Mouse (Mus musculus) forebrain, embryonic 14.5 days (tissue): ENCODE data around the gene 9930111J21Rik2. TPM values are rescaled to one million over a fixed set of nuclear protein-coding genes. Genes with fewer than 3 reads are reported as not detected.

ENCODE experiments used
- ATAC-seq: fragments of 200-750 bp; cut with Nextera tagmentation; 2 replicates; pipeline ENCODE4 v1.8.0; 2017; ENCODE audit warnings: mild to moderate bottlenecking, moderate library complexity
- DNase-seq: peaks from one replicate; pipeline ENCODE4 v3.0.0-alpha.2; 2015; ENCODE audit warnings: low spot score
- H3K27ac ChIP-seq: fragments of 300-500 bp; sonication (generic); 2 replicates; pipeline ENCODE4 v1.5.1; 2014; ENCODE audit warnings: low read depth, mild to moderate bottlenecking, control low read depth, low read length, moderate library complexity
- H3K27me3 ChIP-seq: fragments of 300-500 bp; sonication (generic); replicated peaks from 2 replicates; pipeline ENCODE4 v1.6.1; 2014; ENCODE audit warnings: low read length, control low read depth, mixed read lengths; ENCODE audit not compliant: control insufficient read depth, insufficient read depth
- H3K36me3 ChIP-seq: fragments of 300-500 bp; sonication (generic); 2 replicates; pipeline ENCODE4 v1.6.1; 2014; ENCODE audit warnings: low read length, control low read depth; ENCODE audit not compliant: control insufficient read depth, insufficient read depth
- H3K4me1 ChIP-seq: fragments of 300-500 bp; sonication (generic); 2 replicates; pipeline ENCODE4 v1.6.1; 2014; ENCODE audit warnings: antibody characterized with exemption, low read length, control low read depth; ENCODE audit not compliant: control insufficient read depth, insufficient read depth
- H3K4me2 ChIP-seq: fragments of 300-500 bp; sonication (generic); 2 replicates; pipeline ENCODE4 v1.6.1; 2014; ENCODE audit warnings: mild to moderate bottlenecking, control low read depth, low read length
- H3K4me3 ChIP-seq: fragments of 300-500 bp; sonication (generic); 2 replicates; pipeline ENCODE4 v1.5.1; 2014; ENCODE audit warnings: low read depth, low read length, control low read depth
- H3K9ac ChIP-seq: fragments of 300-500 bp; sonication (generic); 2 replicates; pipeline ENCODE4 v1.6.1; 2014; ENCODE audit warnings: mild to moderate bottlenecking, low read length, control low read depth, moderate library complexity
- H3K9me3 ChIP-seq: fragments of 300-500 bp; sonication (generic); replicated peaks from 2 replicates; pipeline ENCODE4 v1.6.1; 2016; ENCODE audit warnings: low read length, control low read depth, mixed read lengths; ENCODE audit not compliant: control insufficient read depth
- WGBS: fragments of 180-500 bp; shearing (Covaris S2); extraction: QIAGEN DNeasy Blood & Tissue Kit; methylation state at CpG from one replicate; pipeline ENCODE4 v1.1.7; 2014; 5-methylcytosine and 5-hydroxymethylcytosine counted together
- polyA plus RNA-seq: library from polyadenylated mRNA; unstranded; fragments of >200 nt; fragmentation: Nextera tagmentation; extraction: Ambion mirVana; gene quantifications from 2 replicates; pipeline ENCODE4 v1.2.1, GENCODE M21; 2014

9930111J21Rik2 gene
- polyA plus RNA-seq, 1 experiment from 2014 or later: 0.24 TPM

GRCm38 (mm10) chr11:49089735-49090507, 38.9 kb upstream of the 9930111J21Rik2 start:
- Histone ChIP-seq H3K27ac (no peak overlapping the region), H3K36me3 (no peaks in the 10 kb centered on the region), H3K4me1 (no peaks in the 10 kb centered on the region), H3K9me3 (no peaks in the 10 kb centered on the region), H3K4me3 (no peak overlapping the region), H3K4me2 (no peak overlapping the region), H3K27me3 (no peaks in the 10 kb centered on the region), H3K9ac (no peak overlapping the region)
- ATAC-seq: no peak
- WGBS: 86% methylated on average over 3 of the region's 3 CpGs
- no peak for DNase-seq

- Histone ChIP-seq H3K4me2 (no peak overlapping the region), H3K9me3 (no peaks in the 10 kb centered on the region), H3K27me3 (no peaks in the 10 kb centered on the region), H3K4me3 (no peak overlapping the region), H3K9ac (no peak overlapping the region), H3K4me1 (no peaks in the 10 kb centered on the region), H3K27ac (no peak overlapping the region), H3K36me3 (no peaks in the 10 kb centered on the region)
- WGBS: 91% methylated on average over 5 of the region's 5 CpGs
- ATAC-seq (no peak), DNase-seq (no peak)
Observed at GRCm38 (mm10) chr11:49088990-49089652, 38.1 kb upstream of the 9930111J21Rik2 start.

- no peak for ATAC-seq
- Histone ChIP-seq H3K4me2 (no peak overlapping the region; the same call in 1 of the 2 replicates), H3K27ac (no peak overlapping the region), H3K27me3 (no peaks in the 10 kb centered on the region), H3K4me1 (no peaks in the 10 kb centered on the region), H3K36me3 (no peaks in the 10 kb centered on the region), H3K9ac (no peak overlapping the region), H3K4me3 (no peak overlapping the region), H3K9me3 (no peaks in the 10 kb centered on the region)
- DNase-seq: no peak
- 45% methylated on average over 22 of the region's 22 CpGs for WGBS
Observed at GRCm38 (mm10) chr11:49087830-49088616, 37.0 kb upstream of the 9930111J21Rik2 start.

- Histone ChIP-seq H3K27me3 (no peaks in the 10 kb centered on the region), H3K4me2 (no peak overlapping the region), H3K9ac (no peak overlapping the region), H3K9me3 (no peaks in the 10 kb centered on the region), H3K27ac (no peak overlapping the region), H3K4me1 (no peaks in the 10 kb centered on the region), H3K4me3 (no peak overlapping the region), H3K36me3 (no peaks in the 10 kb centered on the region)
- DNase-seq (no peak), ATAC-seq (no peak)
- 84% methylated on average over 6 of the region's 6 CpGs for WGBS
Observed at GRCm38 (mm10) chr11:49086858-49087361, 35.9 kb upstream of the 9930111J21Rik2 start.

GRCm38 (mm10) chr11:49084875-49085274, 33.8 kb upstream of the 9930111J21Rik2 start:
- no peak overlapping the region for H3K9ac ChIP-seq
- H3K4me2 ChIP-seq: no peak overlapping the region
- H3K4me1 ChIP-seq: no peaks in the 10 kb centered on the region
- H3K4me3 ChIP-seq: no peak overlapping the region
- H3K9me3 ChIP-seq: no peaks in the 10 kb centered on the region
- no peaks in the 10 kb centered on the region for H3K36me3 ChIP-seq
- H3K27ac ChIP-seq: no peak overlapping the region
- no peaks in the 10 kb centered on the region for H3K27me3 ChIP-seq
- DNase-seq (no peak), ATAC-seq (no peak)
- 40% methylated on average over 3 of the region's 3 CpGs for WGBS

- Histone ChIP-seq H3K9me3 (no peaks in the 10 kb centered on the region), H3K27ac (no peak overlapping the region), H3K4me3 (no peak overlapping the region), H3K36me3 (no peaks in the 10 kb centered on the region), H3K4me2 (no peak overlapping the region), H3K9ac (no peak overlapping the region), H3K4me1 (no peaks in the 10 kb centered on the region), H3K27me3 (no peaks in the 10 kb centered on the region)
- no peak for DNase-seq
- no peak for ATAC-seq
- 88% methylated on average over 1 of the region's 1 CpGs for WGBS
Observed at GRCm38 (mm10) chr11:49084385-49084784, 33.3 kb upstream of the 9930111J21Rik2 start.

- no peaks in the 10 kb centered on the region for H3K9me3 ChIP-seq
- WGBS: 80% methylated on average over 3 of the region's 3 CpGs
- H3K4me3 ChIP-seq: no peak overlapping the region
- no peaks in the 10 kb centered on the region for H3K27me3 ChIP-seq
- no peaks in the 10 kb centered on the region for H3K36me3 ChIP-seq
- ATAC-seq (no peak), DNase-seq (no peak)
- no peak overlapping the region for H3K4me2 ChIP-seq
- no peak overlapping the region for H3K9ac ChIP-seq
- H3K4me1 ChIP-seq: no peaks in the 10 kb centered on the region
- H3K27ac ChIP-seq: no peak overlapping the region
Observed at GRCm38 (mm10) chr11:49083808-49084207, 32.8 kb upstream of the 9930111J21Rik2 start.

GRCm38 (mm10) chr11:49083146-49083545, 32.1 kb upstream of the 9930111J21Rik2 start:
- H3K9me3 ChIP-seq: no peaks in the 10 kb centered on the region
- H3K27me3 ChIP-seq: no peaks in the 10 kb centered on the region
- no peak for ATAC-seq
- no peaks in the 10 kb centered on the region for H3K36me3 ChIP-seq
- H3K4me3 ChIP-seq: no peak overlapping the region
- 100% methylated on average over 1 of the region's 1 CpGs for WGBS
- H3K27ac ChIP-seq: no peak overlapping the region
- H3K9ac ChIP-seq: no peak overlapping the region
- H3K4me2 ChIP-seq: no peak overlapping the region
- H3K4me1 ChIP-seq: no peaks in the 10 kb centered on the region
- no peak for DNase-seq
